Mouse (Mus musculus) frontal cortex, adult (tissue): ENCODE data around the gene Hspa1b.
A peak's percentile ranks its signal among the peaks of the same experiment; 100 is the strongest.

Experiments used
- ATAC-seq: cut with Nextera tagmentation; 2 replicates; pipeline ENCODE4 v1.9.2; 2017; ENCODE audit warnings: mild to moderate bottlenecking, moderate library complexity, mixed read lengths; ENCODE audit not compliant: low TSS enrichment

The Hspa1b gene

GRCm38 (mm10) chr17:34931061-34931734, 27.8 kb downstream of the Hspa1b start, which contains the start of gene Neu1:
Neu1 (plus strand) TSS chr17:34931253.
- ATAC-seq, result peak; percentile 90

- no peak for ATAC-seq
These were observed 30.2 kb downstream of the Hspa1b start for GRCm38 (mm10) chr17:34928841-34929240.

DNA sequence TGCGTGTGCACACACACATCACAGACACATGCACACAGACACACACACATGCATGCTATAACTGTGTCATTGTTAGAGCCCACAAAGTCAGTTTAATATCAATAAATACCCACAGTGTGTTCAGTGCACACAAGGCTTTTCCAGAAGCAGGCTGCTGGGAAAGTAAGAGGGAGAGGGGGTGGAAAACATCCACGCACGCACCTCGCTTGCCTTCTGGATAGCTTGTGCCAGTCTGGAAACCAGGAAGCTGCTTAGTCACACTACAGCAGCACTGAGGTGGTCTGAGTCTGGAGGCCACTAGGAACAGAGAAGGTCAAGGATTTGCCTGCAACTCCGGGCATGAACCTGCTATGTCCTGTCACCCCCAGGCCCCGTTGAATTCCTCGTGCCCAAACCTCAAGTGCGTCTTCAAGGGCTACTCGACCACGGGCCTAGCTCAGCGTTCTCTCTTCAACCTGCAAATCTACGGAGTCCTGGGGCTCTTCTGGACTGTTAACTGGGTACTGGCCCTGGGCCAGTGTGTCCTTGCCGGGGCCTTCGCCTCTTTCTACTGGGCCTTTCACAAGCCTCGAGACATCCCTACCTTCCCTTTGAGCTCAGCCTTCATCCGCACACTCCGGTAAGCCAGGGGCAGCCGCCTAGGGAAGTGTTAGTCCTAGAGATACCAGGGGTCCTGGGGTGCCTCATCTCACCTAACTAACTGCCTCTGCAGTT, 31.6 kb downstream of the Hspa1b start:
- peak; percentile 40; the same call in 1 of the 2 replicates for ATAC-seq

DNA sequence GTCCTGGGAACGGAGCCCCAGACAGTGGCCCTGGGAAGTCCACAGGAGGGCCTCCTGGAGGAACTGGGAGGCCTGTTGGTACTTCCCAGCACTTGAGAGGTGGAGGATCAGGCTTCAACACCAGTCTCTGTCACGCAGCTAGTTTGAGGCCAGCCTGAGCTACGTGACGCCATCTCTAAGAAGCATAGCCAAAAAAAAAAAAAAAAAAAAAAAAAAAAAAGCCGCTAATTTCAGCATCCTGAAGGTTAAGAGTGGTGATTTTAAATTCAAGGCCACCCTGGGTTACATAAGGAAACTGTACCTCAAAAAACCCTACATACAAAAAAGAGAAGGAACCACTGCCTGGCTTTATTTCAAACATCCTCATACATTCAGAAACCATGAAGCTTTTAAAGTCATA, 34.8 kb downstream of the Hspa1b start:
- ATAC-seq, result no peak

GRCm38 (mm10) chr17:34922939-34923338, 36.1 kb downstream of the Hspa1b start:
- no peak for ATAC-seq

DNA sequence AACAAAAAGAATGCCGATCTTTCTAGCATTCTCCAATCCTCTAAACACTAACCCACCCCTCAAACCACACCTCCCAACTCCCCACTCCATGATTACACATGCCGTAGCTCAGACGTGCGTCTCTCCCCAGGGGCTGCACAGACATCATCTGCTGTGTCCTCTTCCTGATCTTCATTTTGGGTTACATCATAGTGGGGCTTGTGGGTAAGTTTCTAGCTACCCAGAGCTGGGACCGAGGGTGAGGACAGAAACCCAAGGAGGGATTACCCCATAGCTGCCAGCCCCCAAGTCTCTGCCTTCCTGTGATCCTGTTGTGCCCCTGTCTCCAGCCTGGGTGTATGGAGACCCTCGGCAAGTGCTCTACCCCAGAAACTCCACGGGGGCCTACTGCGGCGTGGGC, 41.9 kb downstream of the Hspa1b start:
- no peak for ATAC-seq

- no peak for ATAC-seq
These were observed 42.7 kb downstream of the Hspa1b start for GRCm38 (mm10) chr17:34916316-34916715.

- no peak for ATAC-seq
These were observed 43.6 kb downstream of the Hspa1b start for GRCm38 (mm10) chr17:34915410-34915831.

DNA sequence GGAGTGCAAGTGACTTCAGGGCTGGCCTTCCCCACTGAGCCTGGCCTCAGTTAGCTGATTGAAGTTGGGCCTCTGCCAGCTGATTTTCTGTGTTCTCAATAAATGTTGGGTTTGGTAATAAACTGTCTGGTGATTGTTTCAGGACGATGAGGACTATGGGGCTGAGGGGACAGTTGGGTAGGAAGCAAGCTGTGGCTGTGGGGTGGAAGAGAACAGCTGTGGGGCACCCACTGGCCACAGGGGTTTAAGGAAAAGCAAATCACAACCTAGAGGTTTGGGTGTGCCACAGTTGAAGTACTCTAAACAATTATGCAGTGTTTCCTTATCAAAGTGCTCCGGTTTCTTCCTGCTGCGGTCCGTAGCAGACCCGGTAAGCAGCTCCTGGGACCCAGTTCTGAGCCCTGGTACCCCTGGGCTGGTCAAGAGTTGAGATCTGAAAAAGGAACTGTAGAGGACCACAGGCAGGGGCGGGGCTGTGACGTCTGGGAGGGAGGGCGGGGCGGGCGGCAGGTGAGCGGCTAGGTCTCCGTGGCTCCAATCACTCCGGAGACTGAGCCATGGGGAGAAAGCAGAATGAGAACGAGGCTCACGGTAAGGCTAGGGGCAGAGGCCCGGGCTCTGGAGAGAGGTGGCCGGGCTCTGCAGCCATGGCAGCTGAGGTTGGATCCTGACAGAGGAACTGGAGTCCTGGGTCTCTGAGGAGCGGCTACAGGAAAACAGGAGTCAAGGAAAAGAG, 44.9 kb downstream of the Hspa1b start, which contains the start of gene Slc44a4:
Gene Slc44a4, plus strand, starts transcription at position 537 of the 736 bp plus-strand sequence.
- no peak for ATAC-seq

DNA sequence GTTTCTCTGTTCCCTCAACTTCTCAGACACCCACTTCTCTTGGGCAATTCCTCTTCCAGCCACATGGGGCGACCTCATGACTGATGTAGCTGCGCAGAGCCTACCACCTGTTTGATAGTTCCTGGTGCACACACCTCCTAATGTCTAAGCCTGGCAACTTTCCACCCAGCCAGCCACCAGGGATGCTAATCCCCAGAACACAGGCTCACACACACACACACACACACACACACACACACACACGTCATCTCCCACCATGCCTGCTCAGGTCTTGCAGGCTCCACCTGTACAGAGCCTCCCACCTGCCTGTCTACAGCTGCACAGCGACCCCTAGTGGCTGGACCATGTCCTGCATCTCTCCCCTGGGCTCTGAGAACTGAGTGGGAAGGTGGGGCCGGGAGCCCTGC, 47.1 kb downstream of the Hspa1b start:
- peak; percentile 38; the same call in 1 of the 2 replicates for ATAC-seq

DNA sequence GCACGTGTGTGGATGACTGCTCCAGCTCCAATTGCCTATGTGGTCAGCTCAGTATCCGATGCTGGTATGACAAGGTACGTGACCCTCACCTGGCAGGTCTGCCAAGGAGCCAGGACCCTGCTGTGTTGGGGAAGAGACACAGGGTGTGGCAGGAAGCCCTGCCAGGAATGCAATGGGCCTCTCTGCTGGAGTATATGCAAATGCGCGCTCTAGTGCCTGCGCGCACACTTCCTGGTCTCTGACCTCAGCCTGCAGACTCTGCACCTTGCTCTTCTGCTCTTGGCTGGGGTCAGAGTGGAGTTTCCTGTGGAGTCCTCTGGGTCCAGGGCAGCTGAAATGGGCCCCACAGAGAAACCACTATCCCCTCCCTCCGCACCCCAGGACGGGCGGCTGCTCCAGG, 48.1 kb downstream of the Hspa1b start:
- no peak for ATAC-seq
